Mouse (Mus musculus) heart, postnatal 14 days (tissue): ENCODE measurements around the gene Lrrc51. TPM values are rescaled to one million over a fixed set of nuclear protein-coding genes. Genes with fewer than 3 reads are reported as not detected.
A peak's percentile ranks its signal among the peaks of the same experiment; 100 is the strongest.
"Not testable (repeated sequence)": the region's sequence is repeated elsewhere in the genome, so short reads cannot be mapped to it uniquely, and the experiment has no call there.

Experiments used
- DNase-seq, 2 experiments: peaks; one replicate each; pipeline ENCODE4 v3.0.0; 2021 to 2022
- intact Hi-C: fragments of 180-260 bp; cut with DNase I; formaldehyde crosslinking; loops from one replicate; pipeline ENCODE4 v1.15.1; 2025
- total RNA-seq, 2 experiments: library from RNA; stranded (reverse); gene quantifications; 2 replicates each; pipeline ENCODE4 v1.2.3; 2021

Lrrc51 gene
- total RNA-seq, 2 experiments from 2014 or later: 2.9 to 3.9 TPM

DNA sequence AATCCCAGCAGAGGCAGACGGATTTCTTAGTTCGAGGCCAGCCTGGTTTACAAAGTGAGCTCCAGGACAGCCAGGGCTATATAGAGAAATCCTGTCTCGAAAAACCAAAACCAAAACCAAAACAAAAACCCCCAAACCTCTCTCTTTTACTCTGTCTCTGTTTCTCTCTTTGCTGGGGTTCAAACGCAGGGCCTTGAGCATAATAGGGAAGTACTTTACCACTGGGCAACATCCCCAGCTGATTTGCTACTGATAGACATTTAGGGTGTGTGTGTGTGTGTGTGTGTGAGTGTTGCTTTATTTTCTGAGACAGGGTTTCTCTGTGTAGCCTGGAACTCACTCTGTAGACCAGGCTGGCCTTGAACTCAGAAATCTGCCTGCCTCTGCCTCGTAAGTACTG is 15.3 kb upstream of the Lrrc51 start:
- intact Hi-C loops, DNase-seq: not testable (repeated sequence)

DNA sequence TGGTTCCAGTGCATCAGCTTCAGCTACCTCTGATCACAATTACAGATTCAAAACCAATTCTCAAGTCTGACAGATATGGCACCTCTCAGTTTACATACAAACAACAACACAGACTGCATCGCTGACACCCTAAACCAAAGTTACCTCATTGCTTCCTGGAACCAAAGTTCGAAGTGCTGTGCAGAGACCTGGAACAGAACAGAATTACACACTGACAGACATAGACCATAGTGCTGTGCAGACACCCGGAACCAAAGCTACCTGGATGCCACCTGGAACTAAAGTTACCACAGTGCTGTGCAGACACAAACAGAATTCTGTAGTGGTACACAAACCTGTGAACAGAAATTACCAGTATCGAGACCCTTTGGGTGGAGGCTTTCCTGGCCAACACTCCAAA is 6.1 kb upstream of the Lrrc51 start:
- no peak for DNase-seq
- intact Hi-C loops: no loop called here

DNA sequence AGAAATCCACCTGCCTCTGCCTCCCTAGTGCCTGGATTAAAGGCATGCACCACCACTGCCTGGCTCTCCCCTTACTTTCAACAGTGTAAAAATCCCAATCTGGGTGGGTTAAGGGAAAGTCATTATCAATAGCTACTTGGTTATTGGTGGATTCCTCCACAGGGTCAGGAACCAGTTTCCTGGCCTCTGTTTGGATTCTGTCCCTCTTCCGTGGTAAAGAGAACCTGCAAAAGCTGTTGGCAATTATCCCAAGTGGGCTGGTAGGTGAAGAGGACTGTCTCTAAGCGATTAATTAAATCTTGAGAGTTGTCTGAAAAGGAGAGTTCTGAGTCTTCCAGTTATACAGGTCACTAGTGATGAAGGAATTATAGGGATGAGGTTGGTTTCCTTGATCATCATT is 4.7 kb upstream of the Lrrc51 start:
- intact Hi-C loops: no loop called here
- no peak for DNase-seq

DNA sequence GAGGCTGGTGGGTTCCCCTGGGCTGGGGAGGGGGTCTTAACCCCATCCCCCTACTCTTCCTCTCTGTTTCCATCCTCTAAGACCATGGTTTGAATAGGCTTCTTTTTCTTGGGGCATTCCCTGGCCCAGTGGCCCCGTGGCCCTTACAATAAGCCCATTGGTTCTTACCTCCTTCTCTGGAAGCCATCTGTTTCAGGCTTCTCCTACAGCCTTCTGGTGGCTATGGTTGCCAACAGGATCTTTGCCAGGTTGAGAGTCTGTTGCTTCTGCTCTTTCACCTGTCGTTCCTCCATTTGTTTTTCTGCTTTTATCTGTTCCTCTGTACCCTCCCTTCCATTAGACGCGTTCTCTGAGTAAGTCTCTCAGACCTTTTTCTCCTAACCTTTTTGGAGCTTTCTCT is 3.9 kb upstream of the Lrrc51 start:
- DNase-seq: no peak
- intact Hi-C loops: no loop called here

DNA sequence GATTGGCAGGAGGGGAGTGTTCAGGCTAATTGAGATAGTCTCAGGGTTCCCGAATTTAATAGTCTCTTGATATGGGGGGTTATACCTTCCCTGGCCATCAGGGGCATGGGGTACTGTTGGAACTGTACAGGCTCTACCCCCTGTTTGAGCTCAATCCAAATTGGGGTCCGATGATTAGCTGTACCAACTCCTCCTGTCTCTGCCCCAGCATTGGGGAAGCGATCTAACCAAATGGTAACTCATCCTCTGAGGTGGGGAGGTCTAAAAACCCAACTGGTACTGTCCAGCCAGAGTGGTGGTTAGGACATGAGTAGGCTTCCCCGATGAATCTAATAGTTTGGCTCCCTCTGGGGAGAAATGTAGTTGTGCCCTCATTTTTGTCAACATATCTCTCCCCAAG is 3.3 kb upstream of the Lrrc51 start:
- no peak for DNase-seq
- intact Hi-C loops: no loop called here

DNA sequence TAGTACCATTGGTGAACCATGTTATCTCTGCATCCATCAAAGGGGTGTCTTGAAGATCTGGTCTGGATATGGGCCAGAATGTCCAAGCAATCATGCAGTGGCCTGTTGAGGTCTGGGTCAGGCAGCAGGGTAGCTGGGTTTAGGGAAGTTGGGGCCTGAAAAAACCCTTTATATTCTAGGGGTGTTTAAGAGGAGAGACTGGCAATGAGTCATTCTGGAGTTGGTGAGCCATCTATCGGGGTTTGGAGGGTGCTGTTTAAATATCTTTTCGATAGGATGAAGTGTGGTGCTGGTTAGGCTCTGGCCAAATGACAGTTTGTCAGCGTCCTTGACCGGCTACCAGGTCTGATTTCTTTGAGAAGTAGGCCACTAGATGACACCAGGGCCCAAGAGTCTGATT is 2.3 kb upstream of the Lrrc51 start:
- intact Hi-C loops: loop anchor here (2.0 kb wide), 1 partner anchor 35 kb away; no protein-coding TSS in a partner anchor
- no peak for DNase-seq

DNA sequence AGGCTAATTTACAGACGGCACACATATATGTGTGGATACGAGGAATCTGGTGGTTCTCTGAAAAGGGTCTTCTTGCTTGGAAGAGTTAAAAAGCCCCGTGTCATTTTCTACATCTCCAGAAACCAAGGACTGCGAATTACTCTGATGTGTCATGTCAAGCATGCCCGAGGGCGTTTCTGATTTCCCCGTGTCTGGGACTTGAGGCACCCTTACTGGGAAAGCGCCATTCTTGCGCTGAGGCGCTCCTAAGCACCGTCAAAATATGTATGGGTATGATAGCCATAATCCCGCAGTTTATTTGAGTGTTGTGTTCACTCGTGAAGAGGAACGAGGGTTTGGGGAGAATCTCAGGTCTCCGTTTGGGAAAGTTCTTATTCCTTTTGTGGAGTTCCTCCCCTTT is 395 bp downstream of the Lrrc51 start:
- DNase-seq: no peak
- intact Hi-C loops: loop anchor here (5.0 kb wide), 1 partner anchor 36 kb away; no protein-coding TSS in a partner anchor

DNA sequence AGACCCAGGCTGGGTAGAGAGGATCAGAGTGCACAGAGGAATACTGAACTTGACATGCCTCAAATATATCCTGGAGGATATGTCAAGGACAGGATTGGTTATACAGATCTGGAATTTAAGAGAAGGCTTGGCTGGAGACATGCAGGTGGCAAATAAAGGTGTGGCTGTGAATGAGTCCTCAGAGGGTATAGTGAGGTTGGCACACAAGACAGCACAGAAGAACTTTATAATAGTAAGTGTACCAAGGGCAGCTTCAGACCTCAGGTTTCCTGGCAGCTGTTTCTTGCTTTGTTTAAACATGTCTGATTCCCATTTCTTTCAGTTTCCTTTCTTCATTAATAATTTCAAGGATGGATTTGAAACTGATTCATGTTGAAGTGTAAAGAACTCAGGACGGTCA is 1.1 kb downstream of the Lrrc51 start:
- intact Hi-C loops: loop anchor here (5.0 kb wide), 1 partner anchor 35 kb away; no protein-coding TSS in a partner anchor
- no peak for DNase-seq

DNA sequence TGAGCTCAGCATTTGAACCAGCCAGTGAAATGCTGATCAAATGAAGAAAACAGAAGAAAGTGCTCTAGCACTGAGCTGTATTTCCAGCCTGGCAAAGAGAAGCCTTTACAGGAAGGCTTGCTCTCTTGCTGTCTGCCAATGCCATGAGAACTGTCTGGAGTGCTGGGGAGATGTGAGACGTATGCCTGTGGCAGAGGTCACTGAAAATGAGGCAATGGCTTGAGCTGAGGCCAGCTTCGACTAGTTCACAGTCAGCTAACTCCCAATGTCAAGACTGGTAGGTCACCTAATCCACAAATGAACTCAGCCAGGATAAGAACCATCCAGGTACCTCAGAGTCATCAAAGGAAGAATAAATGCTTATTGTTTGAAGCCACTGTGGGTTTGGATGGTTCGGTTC is 5.6 kb downstream of the Lrrc51 start:
- intact Hi-C loops: no loop called here
- DNase-seq: no peak

DNA sequence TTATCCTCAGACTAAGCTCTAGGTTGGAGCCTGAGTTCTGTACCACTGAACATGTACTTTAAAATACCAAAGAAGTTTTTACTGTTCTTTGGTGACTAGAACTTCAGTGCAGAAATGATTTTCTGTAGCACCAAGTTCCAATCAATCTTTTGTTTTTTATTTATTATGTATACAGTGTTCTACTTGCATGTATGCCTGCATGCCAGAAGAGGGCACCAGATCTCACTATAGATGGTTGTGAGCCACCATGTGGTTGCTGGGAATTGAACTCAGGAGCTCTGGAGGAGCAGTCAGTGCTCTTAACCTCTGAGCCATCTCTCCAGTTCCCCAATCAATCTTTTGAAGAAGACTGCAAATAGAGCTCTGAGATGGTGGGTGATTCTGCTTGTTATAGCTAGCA is 7.8 kb downstream of the Lrrc51 start:
- intact Hi-C loops, DNase-seq: not testable (repeated sequence)

DNA sequence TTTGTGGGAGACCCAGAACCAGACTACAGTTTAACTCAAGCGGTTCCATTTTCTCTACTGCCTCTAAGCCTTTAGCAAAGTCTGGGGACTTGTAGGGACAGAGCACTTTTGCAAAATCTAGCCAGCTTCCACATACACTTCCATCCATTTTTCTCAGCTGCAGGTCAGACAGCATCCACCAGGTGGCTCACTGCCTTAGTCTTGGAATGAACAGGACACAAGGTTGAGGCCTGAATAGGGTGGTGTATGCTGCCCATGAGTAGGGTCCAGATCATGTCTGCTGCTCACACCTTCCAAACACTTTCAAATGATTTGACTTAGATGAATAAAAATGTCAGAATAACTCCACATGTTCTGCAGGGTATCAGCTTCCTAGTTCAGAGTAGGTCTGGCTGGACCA is 15.6 kb downstream of the Lrrc51 start:
- intact Hi-C loops: loop anchor here (2.0 to 5.0 kb wide), 3 partner anchors 49 to 161 kb away; no protein-coding TSS in a partner anchor
- peak; percentile 59 to 77 for DNase-seq

DNA sequence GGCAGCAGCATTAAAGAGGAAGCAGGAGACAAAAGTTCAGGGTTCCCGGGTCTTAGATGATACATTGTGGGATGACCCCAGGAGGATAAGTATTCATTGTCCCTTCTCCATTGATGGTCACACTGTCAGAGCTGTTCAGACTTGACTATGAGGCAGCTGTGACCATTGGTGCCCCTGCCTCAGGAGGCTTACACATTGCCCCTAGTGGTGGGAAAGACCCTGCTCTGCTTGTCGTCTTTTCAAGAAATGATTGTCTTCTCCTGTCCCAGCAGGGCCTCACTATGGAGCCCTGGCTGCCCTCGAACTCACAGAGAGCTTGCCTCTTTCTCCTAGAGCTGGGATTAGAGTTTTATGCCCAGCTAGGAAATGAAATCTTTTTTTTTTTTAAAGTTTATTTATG is 21.7 kb downstream of the Lrrc51 start:
- DNase-seq: no peak
- intact Hi-C loops: no loop called here

DNA sequence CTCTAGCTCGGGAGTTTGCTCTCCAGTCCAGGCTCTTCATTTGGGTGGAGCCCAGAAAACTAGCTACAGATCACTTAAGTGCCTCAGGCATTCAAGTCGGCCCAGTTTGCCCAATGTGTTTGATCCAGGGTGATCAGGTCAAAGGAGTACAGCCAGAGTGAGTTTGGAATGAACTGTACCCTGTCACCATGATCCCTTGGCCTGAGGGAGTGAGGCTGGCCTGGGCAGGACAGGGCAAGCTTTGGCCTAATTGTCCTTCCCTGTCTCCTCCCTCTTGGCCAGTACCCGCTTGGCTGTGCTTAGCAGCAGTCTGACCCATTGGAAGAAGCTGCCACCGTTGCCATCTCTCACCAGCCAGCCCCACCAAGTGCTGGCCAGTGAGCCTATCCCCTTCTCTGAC is 23.6 kb downstream of the Lrrc51 start:
- DNase-seq: no peak
- intact Hi-C loops: no loop called here

DNA sequence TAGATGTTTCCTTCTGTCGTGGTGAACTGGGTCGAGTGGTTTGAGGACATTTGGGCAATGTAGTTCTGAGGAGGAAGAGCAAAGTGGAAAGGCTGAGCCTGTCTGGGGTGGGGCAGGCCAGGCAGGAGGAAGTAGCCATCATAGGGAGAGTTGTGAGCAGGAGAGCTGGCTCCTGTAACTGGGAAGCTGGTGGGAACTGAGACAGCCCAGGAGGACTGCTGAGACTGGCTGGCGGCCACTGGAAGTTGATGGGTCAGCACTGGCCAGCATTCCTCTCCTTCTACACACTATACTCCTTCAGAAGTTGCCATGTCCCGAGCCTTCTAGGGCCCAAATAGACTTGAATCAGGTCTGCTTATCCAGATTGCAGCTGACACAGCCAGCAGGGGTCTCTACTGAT is 25.3 kb downstream of the Lrrc51 start:
- peak in 1 of 2 experiments; percentile 26 for DNase-seq
- intact Hi-C loops: no loop called here

DNA sequence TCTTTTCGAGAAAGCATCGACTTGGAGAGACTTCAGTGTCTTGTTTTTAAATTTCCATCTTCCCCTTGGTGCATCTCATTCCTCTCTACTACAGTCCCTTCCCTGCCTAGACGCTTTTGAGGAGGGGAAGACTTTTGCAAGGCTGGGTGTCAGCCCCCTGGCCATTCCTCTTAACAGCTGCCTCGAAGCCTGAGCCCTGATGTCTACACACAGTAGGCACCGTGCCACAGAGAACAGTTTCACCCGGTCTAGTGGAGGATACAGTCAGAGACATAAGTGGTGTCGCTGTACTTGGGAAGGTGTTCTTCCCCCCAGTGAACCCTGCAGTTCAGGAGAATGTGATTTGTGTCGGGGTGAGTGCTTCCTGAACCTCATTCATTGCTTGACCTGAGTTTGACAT is 27.0 kb downstream of the Lrrc51 start:
- no peak for DNase-seq
- intact Hi-C loops: no loop called here

DNA sequence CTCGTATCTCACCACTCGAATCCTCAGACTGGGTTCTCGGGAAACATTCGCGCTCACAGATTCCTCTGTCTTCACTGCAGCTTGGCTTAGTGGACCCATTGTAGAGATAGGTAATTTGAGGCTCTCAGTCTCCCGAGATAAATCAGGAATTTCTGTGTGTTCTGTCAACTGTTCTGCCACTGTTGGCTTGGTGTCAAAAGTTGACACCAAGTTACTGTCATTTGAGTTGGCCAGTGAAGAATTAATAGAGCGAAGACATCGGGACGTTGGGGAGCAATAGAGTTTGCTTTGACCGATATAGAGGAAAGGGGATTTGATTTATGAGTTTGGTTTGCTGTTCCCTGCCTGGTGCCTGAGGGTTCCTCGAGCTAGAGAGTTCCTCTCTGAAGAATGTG is 27.4 kb downstream of the Lrrc51 start, which contains the start of gene Tomt:
Tomt (minus strand) TSS at position 73 of the 395 bp plus-strand sequence.
- no peak for DNase-seq
- intact Hi-C loops: no loop called here

DNA sequence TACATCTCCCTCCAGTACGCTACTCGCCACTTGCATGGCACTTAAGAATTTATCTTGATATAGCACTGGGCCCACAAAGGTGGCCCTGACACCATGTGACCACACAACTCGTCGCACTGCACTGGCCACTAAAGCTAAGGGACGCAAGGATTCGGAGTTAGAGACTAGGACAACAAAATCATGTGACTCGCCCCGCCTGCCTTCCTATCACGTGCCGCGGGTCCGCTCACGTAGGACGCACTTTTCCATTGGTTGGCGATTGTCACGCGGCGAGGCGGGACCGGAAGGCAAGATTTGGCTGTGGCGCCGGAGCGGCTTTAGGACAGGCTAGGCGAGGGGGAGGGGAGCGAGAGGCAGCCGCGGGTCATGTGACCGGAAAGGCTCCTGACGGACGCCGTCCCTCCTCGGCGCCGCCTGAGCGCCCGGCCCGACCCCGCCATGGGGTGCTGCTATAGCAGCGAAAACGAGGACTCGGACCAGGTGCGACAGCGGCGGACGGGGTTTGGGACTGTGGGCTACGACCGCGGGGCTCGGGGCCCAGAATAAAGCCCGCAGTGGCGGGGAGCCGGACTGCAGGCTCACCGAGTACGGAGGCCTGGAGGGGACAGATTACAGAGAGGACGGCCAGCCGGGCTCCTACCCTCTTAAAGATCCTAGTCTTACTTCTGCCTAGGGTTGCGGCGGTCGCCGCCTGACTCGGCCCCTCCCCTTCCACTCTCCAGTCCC is 28.0 kb downstream of the Lrrc51 start, which contains the start of gene Lamtor1:
Lamtor1 (plus strand) TSS at position 344 of the 726 bp plus-strand sequence.
- intact Hi-C loops: no loop called here
- DNase-seq: peak; percentile 99

DNA sequence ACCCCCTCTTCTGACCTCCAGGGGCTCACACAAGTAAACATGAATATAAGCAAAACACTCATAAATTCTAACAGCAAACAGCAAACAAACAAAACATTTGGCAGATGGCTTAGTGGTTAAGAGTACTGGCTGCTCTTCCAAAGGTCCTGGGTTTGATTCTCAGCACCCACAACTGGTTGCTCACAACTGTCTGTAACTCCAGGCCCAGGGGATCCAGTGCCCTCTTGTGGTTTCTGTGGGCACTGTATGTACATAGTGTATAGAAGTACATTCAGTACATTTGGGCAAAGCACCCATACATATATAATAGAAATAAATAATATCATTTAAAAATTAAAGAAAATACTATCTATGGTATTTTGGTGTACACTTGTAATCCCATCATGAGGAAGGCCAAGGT is 30.8 kb downstream of the Lrrc51 start:
- intact Hi-C loops: no loop called here
- DNase-seq: no peak

DNA sequence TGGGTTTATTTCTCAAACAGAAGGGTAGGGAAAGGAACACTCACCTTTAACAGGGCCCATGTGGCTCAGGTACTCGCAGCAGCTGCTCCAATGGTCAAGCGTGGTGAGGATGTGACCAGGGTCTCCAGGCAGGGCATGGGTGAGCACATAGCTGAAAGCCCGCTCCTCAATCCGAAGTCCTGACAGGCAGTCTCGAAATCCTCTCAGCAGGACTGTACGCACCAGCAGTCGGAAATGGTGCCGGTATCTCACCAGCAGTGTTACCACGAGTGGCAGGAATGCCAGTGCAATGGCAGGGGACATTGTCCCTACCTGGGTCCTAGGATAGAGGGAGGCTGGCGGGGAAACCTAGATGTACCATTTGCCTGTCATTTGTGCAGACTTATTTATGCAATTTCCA is 31.7 kb downstream of the Lrrc51 start:
- DNase-seq: no peak
- intact Hi-C loops: no loop called here

DNA sequence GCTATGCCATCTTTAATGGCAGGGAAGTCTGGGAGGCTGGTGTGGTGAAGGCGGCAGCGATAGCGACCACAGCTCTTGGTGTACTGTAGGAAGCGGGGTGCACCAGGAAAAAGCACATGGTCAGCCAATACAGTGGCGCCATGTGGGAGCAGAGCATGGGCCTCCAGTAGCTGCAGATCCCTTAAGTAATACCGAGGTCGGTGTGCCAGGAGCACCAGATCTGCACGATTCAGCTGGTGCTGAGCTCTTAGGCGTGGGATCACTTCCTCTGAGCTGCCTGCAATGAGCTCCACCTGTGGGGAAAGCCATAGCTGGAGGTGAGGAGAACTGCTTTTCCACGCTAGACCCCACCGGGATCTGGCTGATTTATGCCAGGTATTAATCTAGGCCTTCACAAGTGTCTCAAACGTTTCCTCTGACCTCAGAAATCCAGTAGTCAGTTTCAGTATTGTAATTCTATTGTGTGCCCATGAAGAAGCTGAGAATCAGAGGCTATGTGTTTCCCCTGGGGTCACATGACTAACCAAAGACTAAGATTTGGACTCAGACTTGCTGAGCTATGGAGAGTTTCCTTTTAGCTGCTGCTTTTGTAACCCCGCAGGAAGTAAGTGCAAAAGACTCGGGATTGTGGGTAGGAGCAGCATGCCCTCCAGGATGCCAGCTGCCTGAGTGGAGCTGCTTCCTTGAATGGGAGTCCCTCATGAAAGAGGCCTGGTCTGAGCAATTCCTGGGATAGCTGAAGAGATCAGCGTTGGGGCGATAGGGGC is 33.2 kb downstream of the Lrrc51 start:
- intact Hi-C loops: no loop called here
- no peak for DNase-seq
